Mouse (Mus musculus): ENCODE results near the gene Nxph4.

The Nxph4 gene

GRCm38 (mm10) chr10:127534036-127534928 lies at the start of gene Nxph4:
Nxph4 (minus strand) TSS chr10:127534559.
- DNase-seq (ENCODE audit: low spot score): no peak

- no peak for DNase-seq (ENCODE audit: low spot score)
Measured at GRCm38 (mm10) chr10:127583649-127584048, 49.3 kb upstream of the Nxph4 start.

GRCm38 (mm10) chr10:127581291-127581690 lies 46.9 kb upstream of the Nxph4 start:
- DNase-seq (ENCODE audit: low spot score): no peak

GRCm38 (mm10) chr10:127577982-127578381 lies 43.6 kb upstream of the Nxph4 start:
- DNase-seq (ENCODE audit: low spot score): no peak

- DNase-seq (ENCODE audit: low spot score): no peak
Measured at GRCm38 (mm10) chr10:127577156-127577555, 42.8 kb upstream of the Nxph4 start.

- DNase-seq (ENCODE audit: low spot score): no peak
Measured at GRCm38 (mm10) chr10:127576381-127576961, 42.1 kb upstream of the Nxph4 start.

- no peak for DNase-seq (ENCODE audit: low spot score)
Measured at GRCm38 (mm10) chr10:127575741-127576140, 41.4 kb upstream of the Nxph4 start.

GRCm38 (mm10) chr10:127572281-127572680 lies 37.9 kb upstream of the Nxph4 start:
- no peak for DNase-seq (ENCODE audit: low spot score)

- DNase-seq (ENCODE audit: low spot score): no peak
Measured at GRCm38 (mm10) chr10:127570937-127571641, 36.7 kb upstream of the Nxph4 start.

- no peak for DNase-seq (ENCODE audit: low spot score)
Measured at GRCm38 (mm10) chr10:127570384-127570783, 36.0 kb upstream of the Nxph4 start.

- peak; percentile 63 for DNase-seq (ENCODE audit: low spot score)
Measured at GRCm38 (mm10) chr10:127569450-127569849, 35.1 kb upstream of the Nxph4 start.

- DNase-seq (ENCODE audit: low spot score): no peak
Measured at GRCm38 (mm10) chr10:127566553-127567326, 32.4 kb upstream of the Nxph4 start.

GRCm38 (mm10) chr10:127564301-127564700 lies 29.9 kb upstream of the Nxph4 start:
- no peak for DNase-seq (ENCODE audit: low spot score)

GRCm38 (mm10) chr10:127563840-127564239 lies 29.5 kb upstream of the Nxph4 start:
- DNase-seq (ENCODE audit: low spot score): no peak

- DNase-seq (ENCODE audit: low spot score): no peak
Measured at GRCm38 (mm10) chr10:127561145-127561544, 26.8 kb upstream of the Nxph4 start.

GRCm38 (mm10) chr10:127557397-127557796 lies 23.0 kb upstream of the Nxph4 start:
- DNase-seq (ENCODE audit: low spot score): no peak

GRCm38 (mm10) chr10:127555703-127556102 lies 21.3 kb upstream of the Nxph4 start:
- no peak for DNase-seq (ENCODE audit: low spot score)

- DNase-seq (ENCODE audit: low spot score): no peak
Measured at GRCm38 (mm10) chr10:127549892-127550291, 15.5 kb upstream of the Nxph4 start.

- DNase-seq (ENCODE audit: low spot score): no peak
Measured at GRCm38 (mm10) chr10:127548236-127548635, 13.9 kb upstream of the Nxph4 start.

GRCm38 (mm10) chr10:127546505-127546904 lies 12.1 kb upstream of the Nxph4 start:
- no peak for DNase-seq (ENCODE audit: low spot score)

GRCm38 (mm10) chr10:127544375-127544774 lies 10.0 kb upstream of the Nxph4 start:
- DNase-seq (ENCODE audit: low spot score): no peak

- DNase-seq (ENCODE audit: low spot score): no peak
Measured at GRCm38 (mm10) chr10:127543916-127544315, 9.6 kb upstream of the Nxph4 start.

Measured in T-cell, adult 2 months (primary cell).